Mouse (Mus musculus) cerebellum, adult 11-12 months (tissue): Measurements from ENCODE around the gene Ercc1.
A peak's percentile ranks its signal among the peaks of the same experiment; 100 is the strongest.

Experiments used
- DNase-seq: peaks from one replicate; pipeline ENCODE4 v3.0.0; 2022

Ercc1 gene

DNA sequence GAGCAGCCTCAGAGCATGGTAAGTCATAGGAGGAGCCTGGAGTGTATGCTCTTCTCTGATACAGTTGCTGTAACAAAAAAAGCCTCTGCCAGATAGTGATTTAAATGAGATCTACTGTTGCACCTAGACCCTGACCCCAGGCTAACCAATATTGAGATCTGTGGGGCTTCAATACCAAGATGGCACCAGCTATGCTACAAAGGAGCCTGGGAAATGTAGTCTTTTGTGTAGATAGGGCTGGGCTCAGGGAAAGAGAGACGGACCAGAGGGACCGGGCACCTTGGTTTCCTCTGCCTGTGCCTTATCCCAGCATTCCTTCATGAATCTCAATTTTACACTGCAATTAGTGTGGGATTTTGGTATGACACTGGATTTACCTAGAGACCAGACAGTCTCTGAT, 28.8 kb downstream of the Ercc1 start:
- no peak for DNase-seq

DNA sequence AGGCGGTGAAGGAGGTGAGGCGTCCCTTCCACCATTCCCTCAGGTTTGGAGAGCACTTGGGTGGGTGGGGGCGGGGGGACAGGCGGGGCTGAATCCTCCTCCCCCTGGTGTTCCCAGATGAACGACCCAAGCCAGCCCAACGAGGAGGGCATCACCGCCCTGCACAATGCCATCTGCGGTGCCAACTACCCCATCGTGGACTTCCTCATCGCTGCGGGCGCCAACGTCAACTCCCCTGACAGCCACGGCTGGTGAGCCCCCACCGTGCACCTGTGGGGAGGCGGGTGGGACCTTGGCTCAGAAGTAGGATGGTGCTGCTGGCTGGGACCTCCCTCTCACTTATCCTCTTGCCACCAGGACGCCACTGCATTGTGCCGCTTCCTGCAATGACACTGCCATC, 30.8 kb downstream of the Ercc1 start:
- DNase-seq, result no peak

DNA sequence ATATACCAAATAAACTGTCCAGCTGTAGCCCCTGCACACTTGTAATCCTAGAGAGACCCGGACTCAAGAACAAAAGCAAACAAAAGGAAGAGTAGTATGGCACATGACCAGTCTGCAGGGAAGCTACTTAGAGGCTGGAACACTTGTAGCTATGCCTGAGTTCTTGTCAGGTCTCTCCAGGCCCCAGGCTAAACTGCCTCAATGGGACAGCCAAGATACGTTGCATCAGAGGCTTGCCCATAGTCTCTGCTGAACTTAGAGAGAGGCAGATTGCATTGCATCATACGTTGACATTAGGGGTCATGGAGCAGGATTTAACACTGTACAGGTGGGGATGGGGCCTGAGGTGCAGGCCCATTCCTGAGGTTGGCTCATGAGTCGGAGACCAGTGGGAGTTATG, 31.4 kb downstream of the Ercc1 start:
- DNase-seq, result no peak

- no peak for DNase-seq
Measured at GRCm38 (mm10) chr7:19378049-19378448, 33.5 kb downstream of the Ercc1 start.

- peak; percentile 97 for DNase-seq
Measured at GRCm38 (mm10) chr7:19381377-19382165, 37.0 kb downstream of the Ercc1 start, which contains the start of gene Ercc2. TSS of gene Ercc2 (plus strand) at chr7:19382010.

DNA sequence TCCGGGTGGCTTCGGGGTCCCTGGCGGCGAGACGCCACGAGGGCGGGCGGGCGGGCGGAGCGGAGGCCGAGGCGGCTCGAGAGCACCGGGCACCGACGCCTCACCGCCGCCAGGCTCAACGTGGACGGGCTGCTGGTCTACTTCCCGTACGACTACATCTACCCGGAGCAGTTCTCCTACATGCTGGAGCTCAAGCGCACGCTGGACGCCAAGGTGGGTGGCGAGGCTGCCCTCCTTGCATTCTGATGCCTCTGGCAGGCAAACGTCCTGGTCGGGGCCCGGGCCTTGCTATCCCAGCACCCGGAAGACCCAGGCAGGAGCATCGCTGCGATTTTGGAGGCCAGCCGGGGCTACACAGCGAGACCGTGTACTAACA, 37.6 kb downstream of the Ercc1 start:
- DNase-seq, result peak; percentile 45

DNA sequence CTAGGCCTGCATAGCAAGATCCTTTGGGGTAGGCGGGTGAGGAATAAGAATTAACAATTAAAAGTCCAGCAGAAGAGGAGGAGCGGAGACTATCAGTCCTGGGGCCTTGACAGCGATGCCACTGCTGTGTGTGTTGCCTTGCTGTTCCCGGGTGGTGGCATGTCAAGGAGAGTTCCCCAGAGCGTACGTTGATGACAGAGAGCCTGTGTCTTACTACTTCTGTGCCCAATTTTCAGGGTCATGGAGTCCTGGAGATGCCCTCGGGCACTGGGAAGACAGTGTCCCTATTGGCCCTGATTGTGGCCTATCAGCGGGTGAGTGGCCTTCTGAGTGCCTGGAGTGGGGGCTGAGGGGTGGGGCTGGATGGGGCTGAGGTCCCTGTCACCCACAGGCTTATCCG, 39.1 kb downstream of the Ercc1 start:
- DNase-seq, result no peak

- DNase-seq, result no peak
Measured at GRCm38 (mm10) chr7:19388699-19389413, 44.3 kb downstream of the Ercc1 start.

DNA sequence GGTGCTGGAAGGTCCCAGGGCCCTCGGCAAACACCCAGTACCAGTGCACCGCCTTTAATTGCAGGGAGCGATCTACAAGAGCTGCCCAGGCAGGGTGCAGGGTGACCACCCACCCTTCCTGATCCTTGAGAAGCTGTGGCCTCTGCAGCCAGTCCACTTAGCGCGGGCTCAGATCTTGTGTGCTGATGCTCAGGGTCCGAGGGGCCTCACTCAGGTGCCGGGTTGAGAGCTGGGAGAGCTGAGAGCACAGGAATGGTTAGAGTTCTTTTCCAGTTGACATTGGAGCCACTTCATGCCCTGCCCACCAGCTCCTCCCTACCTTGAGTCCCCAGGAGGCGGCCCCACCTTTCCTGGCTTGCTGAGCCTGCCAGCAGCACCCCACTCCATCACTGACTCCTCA, 49.9 kb downstream of the Ercc1 start:
- DNase-seq, result no peak

- DNase-seq, result no peak
Measured at GRCm38 (mm10) chr7:19399496-19400280, 55.1 kb downstream of the Ercc1 start.

DNA sequence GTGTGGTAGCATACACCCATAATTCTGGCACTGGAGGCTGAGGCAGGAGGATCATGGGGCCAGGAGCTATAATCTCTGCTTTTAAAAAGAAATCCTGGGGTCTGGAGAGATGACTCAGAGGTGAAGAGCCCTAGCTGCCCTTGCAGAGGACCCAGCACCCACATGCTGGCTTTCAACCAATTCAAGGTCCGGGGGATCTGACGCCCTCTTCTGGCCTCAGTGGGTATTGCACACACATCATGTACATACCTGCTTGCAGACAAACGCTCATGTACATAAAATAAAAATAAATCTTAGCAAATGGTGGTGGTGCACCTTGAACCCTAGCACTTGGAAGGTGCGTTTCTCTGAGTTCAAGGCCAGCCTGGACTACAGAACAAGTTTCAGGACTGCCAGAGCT, 56.4 kb downstream of the Ercc1 start:
- no peak for DNase-seq

DNA sequence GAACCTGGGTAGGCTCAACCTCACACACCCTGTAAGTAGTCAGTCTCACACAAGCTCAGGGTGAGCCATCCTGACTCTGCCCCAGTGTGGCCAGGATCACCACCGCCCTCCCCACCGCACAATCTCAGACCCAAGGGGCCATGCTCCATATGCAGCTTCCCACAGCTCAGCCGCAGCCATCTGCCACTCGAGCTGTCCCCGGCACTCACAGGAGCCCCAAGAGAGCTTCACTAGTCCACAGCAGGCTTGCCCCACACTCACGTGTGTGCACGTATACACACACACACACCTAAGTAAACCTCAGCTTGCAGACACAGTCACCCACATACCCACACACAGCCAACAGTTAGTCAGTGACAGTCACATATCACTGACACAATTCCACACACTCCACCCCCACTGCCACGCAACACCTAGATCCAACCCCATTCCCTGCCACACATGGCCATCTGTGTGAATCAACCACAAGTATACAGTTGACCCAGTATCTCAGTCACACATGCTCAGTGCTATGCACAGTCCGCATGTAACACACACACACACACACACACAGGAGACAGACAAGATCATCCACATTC, 58.0 kb downstream of the Ercc1 start:
- no peak for DNase-seq

DNA sequence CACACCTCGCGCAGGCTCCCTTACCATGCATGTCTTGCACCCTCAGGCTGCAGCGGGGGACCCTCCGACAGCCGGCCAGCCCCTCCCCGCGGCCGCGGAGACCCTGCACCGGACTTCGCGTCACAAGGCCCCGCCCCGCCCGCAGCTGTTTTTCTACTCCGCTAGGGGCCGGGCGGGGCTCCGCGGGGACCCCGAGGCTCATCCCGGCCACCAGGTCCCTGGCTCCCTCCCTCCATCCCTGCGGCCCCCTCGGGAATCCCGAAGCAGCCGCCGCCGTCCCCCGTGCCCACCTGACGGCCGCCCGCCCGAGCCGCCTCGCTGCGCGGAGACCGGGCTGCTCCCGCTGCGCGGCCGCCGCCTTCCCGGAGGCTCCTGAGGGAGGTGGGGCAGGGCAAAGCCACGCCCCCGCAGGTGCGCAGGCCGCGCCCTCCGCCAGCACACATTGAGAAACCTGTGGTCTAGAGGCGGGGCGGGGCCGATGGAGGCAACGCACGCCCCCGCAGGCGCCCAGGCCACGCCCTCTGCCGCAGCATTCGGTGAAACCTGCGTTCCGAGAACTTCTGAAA, 59.2 kb downstream of the Ercc1 start, which contains the start of gene Klc3:
Gene Klc3 (minus strand): TSS at position 374 of the 566 bp plus-strand sequence.
- no peak for DNase-seq

DNA sequence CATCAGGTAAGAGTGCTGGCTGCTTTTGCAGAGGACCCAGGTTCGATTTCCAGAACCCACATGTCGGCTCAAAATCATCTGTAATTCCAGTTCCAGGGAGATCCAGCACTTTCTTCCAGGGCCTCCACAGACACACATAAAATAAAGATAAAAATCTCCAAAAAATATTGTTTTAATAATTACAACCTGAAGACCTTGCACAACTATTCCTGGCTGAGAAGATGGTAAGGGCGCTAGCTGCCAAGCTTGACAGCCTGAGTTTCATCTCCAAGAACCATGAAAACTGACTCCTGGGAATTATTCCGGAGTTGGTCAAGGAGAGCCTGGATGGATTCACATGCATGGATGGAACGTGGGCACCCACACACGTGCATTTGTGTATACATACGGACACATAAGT, 59.9 kb downstream of the Ercc1 start, which contains the start of gene Ckm:
Gene Ckm (plus strand): TSS at position 301 of the 400 bp plus-strand sequence.
- DNase-seq, result no peak

GRCm38 (mm10) chr7:19405417-19405816, 60.8 kb downstream of the Ercc1 start:
- peak; percentile 65 for DNase-seq
